Mouse (Mus musculus) neural tube, embryonic 15.5 days (tissue): ENCODE results near the gene Sufu. TPM values are rescaled to one million over a fixed set of nuclear protein-coding genes. Genes with fewer than 3 reads are reported as not detected.
A peak's percentile ranks its signal among the peaks of the same experiment; 100 is the strongest.

Experiments used
- ATAC-seq: fragments of 200-750 bp; cut with Nextera tagmentation; 2 replicates; pipeline ENCODE4 v1.8.0; 2017; ENCODE audit warnings: mild to moderate bottlenecking, moderate TSS enrichment, moderate library complexity; ENCODE audit not compliant: low FRiP score
- H3K27ac ChIP-seq: fragments of 300-500 bp; sonication (generic); replicated peaks from 2 replicates; pipeline ENCODE4 v1.5.1; 2015; ENCODE audit warnings: mild to moderate bottlenecking, inconsistent platforms
- H3K27me3 ChIP-seq: fragments of 300-500 bp; sonication (generic); replicated peaks from 2 replicates; pipeline ENCODE4 v1.6.1; 2015; ENCODE audit warnings: inconsistent platforms
- H3K36me3 ChIP-seq: fragments of 300-500 bp; sonication (generic); 2 replicates; pipeline ENCODE4 v1.6.1; 2015; ENCODE audit warnings: inconsistent platforms
- H3K4me1 ChIP-seq: fragments of 300-500 bp; sonication (generic); 2 replicates; pipeline ENCODE4 v1.6.1; 2015; ENCODE audit warnings: inconsistent platforms
- H3K4me2 ChIP-seq: fragments of 300-500 bp; sonication (generic); 2 replicates; pipeline ENCODE4 v1.6.1; 2015; ENCODE audit warnings: inconsistent platforms, mild to moderate bottlenecking, moderate library complexity
- H3K4me3 ChIP-seq: fragments of 300-500 bp; sonication (generic); replicated peaks from 2 replicates; pipeline ENCODE4 v1.5.1; 2015; ENCODE audit warnings: mild to moderate bottlenecking, inconsistent platforms
- H3K9ac ChIP-seq: fragments of 300-500 bp; sonication (generic); replicated peaks from 2 replicates; pipeline ENCODE4 v1.6.1; 2015; ENCODE audit warnings: mild to moderate bottlenecking, inconsistent platforms
- H3K9me3 ChIP-seq: fragments of 300-500 bp; sonication (generic); replicated peaks from 2 replicates; pipeline ENCODE4 v1.6.1; 2016; ENCODE audit warnings: inconsistent platforms
- WGBS: fragments of 180-500 bp; shearing (Covaris S2); methylation state at CpG from one replicate; pipeline ENCODE4 v1.1.7; 2015; ENCODE audit warnings: mixed read lengths; 5-methylcytosine and 5-hydroxymethylcytosine counted together
- polyA plus RNA-seq: library from polyadenylated mRNA; unstranded; fragments of >200 nt; fragmentation: Nextera tagmentation; extraction: Ambion mirVana; gene quantifications from 2 replicates; pipeline ENCODE4 v1.2.1, GENCODE M21; 2015

The Sufu gene
- polyA plus RNA-seq, 1 experiment from 2014 or later, result 18.3 TPM

- H3K9me3 ChIP-seq, result no peaks in the 10 kb centered on the region
- no peak overlapping the region for H3K27ac ChIP-seq
- no peak overlapping the region for H3K9ac ChIP-seq
- peaks cover under 1% of the 10 kb centered on the region; the same call in 1 of the 2 replicates for H3K4me1 ChIP-seq
- H3K4me2 ChIP-seq, result no peak overlapping the region
- WGBS, result 89% methylated on average over 11 of the region's 11 CpGs
- H3K27me3 ChIP-seq, result 0 out of 2 replicates have a peak, but pooled peaks cover 1% of the 10 kb centered on the region
- ATAC-seq, result no peak
- H3K4me3 ChIP-seq, result no peak overlapping the region
- H3K36me3 ChIP-seq, result no peaks in the 10 kb centered on the region
Measured at GRCm38 (mm10) chr19:46363294-46364009, 33.2 kb upstream of the Sufu start.

GRCm38 (mm10) chr19:46367798-46368590, 28.7 kb upstream of the Sufu start:
- no peaks in the 10 kb centered on the region for H3K4me1 ChIP-seq
- 0 out of 2 replicates have a peak, but pooled peaks cover 4% of the 10 kb centered on the region for H3K36me3 ChIP-seq
- H3K27me3 ChIP-seq, result no peaks in the 10 kb centered on the region
- no peak for ATAC-seq
- no peak overlapping the region for H3K4me2 ChIP-seq
- H3K27ac ChIP-seq, result no peak overlapping the region
- H3K9me3 ChIP-seq, result no peaks in the 10 kb centered on the region
- no peak overlapping the region for H3K4me3 ChIP-seq
- no peak overlapping the region for H3K9ac ChIP-seq
- WGBS, result 87% methylated on average over 23 of the region's 23 CpGs

- Histone ChIP-seq H3K27me3 (no peaks in the 10 kb centered on the region), H3K4me1 (no peaks in the 10 kb centered on the region), H3K27ac (no peak overlapping the region), H3K9ac (no peak overlapping the region), H3K4me2 (no peak overlapping the region), H3K36me3 (0 out of 2 replicates have a peak, but pooled peaks cover 4% of the 10 kb centered on the region), H3K9me3 (no peaks in the 10 kb centered on the region), H3K4me3 (no peak overlapping the region)
- ATAC-seq, result 0 out of 2 replicates have a peak, but pooled peaks have one; percentile 46
- 34% methylated on average over 4 of the region's 4 CpGs for WGBS
Measured at GRCm38 (mm10) chr19:46369204-46369603, 27.5 kb upstream of the Sufu start.

- Histone ChIP-seq H3K36me3 (peaks cover 37% of the 10 kb centered on the region), H3K4me2 (no peak overlapping the region), H3K9me3 (no peaks in the 10 kb centered on the region), H3K4me3 (no peak overlapping the region), H3K9ac (no peak overlapping the region), H3K27ac (peak overlapping the region; percentile 37; the same call in 1 of the 2 replicates), H3K4me1 (peaks cover 8% of the 10 kb centered on the region), H3K27me3 (no peaks in the 10 kb centered on the region)
- ATAC-seq, result no peak
- 55% methylated on average over 21 of the region's 21 CpGs for WGBS
Measured at GRCm38 (mm10) chr19:46374477-46375088, 22.1 kb upstream of the Sufu start.

- ATAC-seq, result no peak
- Histone ChIP-seq H3K9me3 (no peaks in the 10 kb centered on the region), H3K9ac (no peak overlapping the region), H3K4me2 (no peak overlapping the region), H3K36me3 (peaks cover 46% of the 10 kb centered on the region), H3K4me3 (no peak overlapping the region), H3K27ac (peak overlapping the region; percentile 25; the same call in 1 of the 2 replicates), H3K27me3 (no peaks in the 10 kb centered on the region), H3K4me1 (peaks cover 8% of the 10 kb centered on the region)
- WGBS, result 54% methylated on average over 5 of the region's 5 CpGs
Measured at GRCm38 (mm10) chr19:46375489-46375888, 21.2 kb upstream of the Sufu start.

GRCm38 (mm10) chr19:46375891-46376290, 20.8 kb upstream of the Sufu start:
- 64% methylated on average over 4 of the region's 4 CpGs for WGBS
- Histone ChIP-seq H3K9me3 (no peaks in the 10 kb centered on the region), H3K27ac (no peak overlapping the region), H3K9ac (no peak overlapping the region), H3K4me2 (no peak overlapping the region), H3K4me1 (peaks cover 8% of the 10 kb centered on the region), H3K27me3 (no peaks in the 10 kb centered on the region), H3K4me3 (no peak overlapping the region), H3K36me3 (peaks cover 50% of the 10 kb centered on the region)
- ATAC-seq, result no peak

- H3K36me3 ChIP-seq, result peaks cover 87% of the 10 kb centered on the region
- no peak overlapping the region for H3K4me3 ChIP-seq
- H3K27ac ChIP-seq, result no peak overlapping the region
- no peak for ATAC-seq
- no peak overlapping the region for H3K4me2 ChIP-seq
- 89% methylated on average over 9 of the region's 9 CpGs for WGBS
- no peaks in the 10 kb centered on the region for H3K27me3 ChIP-seq
- no peaks in the 10 kb centered on the region for H3K4me1 ChIP-seq
- no peaks in the 10 kb centered on the region for H3K9me3 ChIP-seq
- H3K9ac ChIP-seq, result no peak overlapping the region
Measured at GRCm38 (mm10) chr19:46382275-46382674, 14.4 kb upstream of the Sufu start.

- no peaks in the 10 kb centered on the region for H3K9me3 ChIP-seq
- no peak for ATAC-seq
- H3K9ac ChIP-seq, result no peak overlapping the region
- peaks cover 34% of the 10 kb centered on the region for H3K4me1 ChIP-seq
- H3K27ac ChIP-seq, result no peak overlapping the region
- 91% methylated on average over 5 of the region's 5 CpGs for WGBS
- H3K36me3 ChIP-seq, result peaks cover 17% of the 10 kb centered on the region
- no peak overlapping the region for H3K4me2 ChIP-seq
- H3K27me3 ChIP-seq, result no peaks in the 10 kb centered on the region
- no peak overlapping the region for H3K4me3 ChIP-seq
Measured at GRCm38 (mm10) chr19:46389872-46390271, 6.8 kb upstream of the Sufu start.

GRCm38 (mm10) chr19:46392018-46392417, 4.7 kb upstream of the Sufu start:
- H3K27ac ChIP-seq, result no peak overlapping the region
- no peaks in the 10 kb centered on the region for H3K9me3 ChIP-seq
- ATAC-seq, result no peak
- H3K9ac ChIP-seq, result no peak overlapping the region
- no peaks in the 10 kb centered on the region for H3K27me3 ChIP-seq
- no peak overlapping the region for H3K4me2 ChIP-seq
- peaks cover 43% of the 10 kb centered on the region for H3K4me1 ChIP-seq
- no peak overlapping the region for H3K4me3 ChIP-seq
- 29% methylated on average over 4 of the region's 4 CpGs for WGBS
- peaks cover 6% of the 10 kb centered on the region for H3K36me3 ChIP-seq

GRCm38 (mm10) chr19:46394712-46395108, 2.0 kb upstream of the Sufu start:
- H3K4me3 ChIP-seq, result peak overlapping the region; percentile 93
- peak overlapping the region; percentile 86 for H3K4me2 ChIP-seq
- peaks cover 62% of the 10 kb centered on the region for H3K4me1 ChIP-seq
- no peak for ATAC-seq
- 0 out of 2 replicates have a peak overlapping the region, but pooled peaks have one; percentile 90 for H3K27ac ChIP-seq
- H3K9ac ChIP-seq, result peak overlapping the region; percentile 41
- H3K36me3 ChIP-seq, result no peaks in the 10 kb centered on the region; the same call in 1 of the 2 replicates
- no peaks in the 10 kb centered on the region for H3K27me3 ChIP-seq
- 6% methylated on average over 10 of the region's 10 CpGs for WGBS
- H3K9me3 ChIP-seq, result no peaks in the 10 kb centered on the region

- peak within 1 kb of the TSS; percentile 90 for H3K27ac ChIP-seq
- H3K4me1 ChIP-seq, result peaks cover 68% of the 10 kb centered on the region
- H3K4me2 ChIP-seq, result peak within 1 kb of the TSS; percentile 86
- peak within 1 kb of the TSS; percentile 94 for H3K4me3 ChIP-seq
- H3K27me3 ChIP-seq, result no peaks in the 10 kb centered on the region
- no peaks in the 10 kb centered on the region for H3K9me3 ChIP-seq
- H3K9ac ChIP-seq, result peak within 1 kb of the TSS; percentile 83
- H3K36me3 ChIP-seq, result no peaks in the 10 kb centered on the region; the same call in 1 of the 2 replicates
- peak; percentile 95 for ATAC-seq
- under 1% methylated on average over 51 of the region's 51 CpGs for WGBS
Measured at GRCm38 (mm10) chr19:46395109-46396009, 1.3 kb upstream of the Sufu start, which contains the start of gene Actr1a. Gene Actr1a (minus strand): TSS chr19:46395748.
